Mouse (Mus musculus): ENCODE data around the gene Gbp2b. TPM values are rescaled to one million over a fixed set of nuclear protein-coding genes. Genes with fewer than 3 reads are reported as not detected.
"Not testable (repeated sequence)": the region's sequence is repeated elsewhere in the genome, so short reads cannot be mapped to it uniquely, and the experiment has no call there.

The Gbp2b gene
- polyA plus RNA-seq (2015; fragmentation: Nextera tagmentation; extraction: Ambion mirVana): 0.02 TPM in 1 of 2 replicates, not detected in the other

DNA sequence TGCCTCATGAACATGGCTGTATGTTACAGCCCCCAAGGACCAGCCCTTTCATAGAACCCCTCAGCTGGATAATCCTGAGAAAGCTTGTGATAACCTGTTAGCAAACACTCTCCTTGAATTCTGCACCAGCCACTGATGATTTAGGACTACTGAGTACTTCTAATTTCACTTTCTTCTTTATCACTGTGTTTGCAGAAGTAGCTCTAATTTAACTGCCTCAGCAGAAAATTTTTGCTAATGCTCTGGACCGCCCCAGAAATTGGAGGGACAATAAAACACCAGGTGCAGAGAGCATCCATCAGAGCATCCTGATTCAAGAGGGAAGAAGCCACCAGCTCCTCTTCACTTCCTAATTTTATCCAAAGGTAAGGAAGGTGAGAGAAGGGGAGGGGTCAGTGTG is at the start of gene Gbp2b:
Gene Gbp2b, plus strand, starts transcription at position 301 of the 400 bp plus-strand sequence.
- WGBS (ENCODE audit: insufficient replicate concordance): 73% methylated on average over 1 of the region's 1 CpGs
- no peaks in the 10 kb centered on the region for H3K4me1 ChIP-seq (replicated peaks)
- no peaks in the 10 kb centered on the region for H3K36me3 ChIP-seq (replicated peaks)
- ATAC-seq (ENCODE audit: insufficient read depth): no peak
- H3K4me2 ChIP-seq: no peak within 1 kb of the TSS
- H3K4me3 ChIP-seq (replicated peaks): no peak within 1 kb of the TSS
- H3K27ac ChIP-seq (replicated peaks): no peak within 1 kb of the TSS
- no peak within 1 kb of the TSS for H3K9ac ChIP-seq
- H3K9me3 ChIP-seq (replicated peaks): no peaks in the 10 kb centered on the region
- no peaks in the 10 kb centered on the region for H3K27me3 ChIP-seq

DNA sequence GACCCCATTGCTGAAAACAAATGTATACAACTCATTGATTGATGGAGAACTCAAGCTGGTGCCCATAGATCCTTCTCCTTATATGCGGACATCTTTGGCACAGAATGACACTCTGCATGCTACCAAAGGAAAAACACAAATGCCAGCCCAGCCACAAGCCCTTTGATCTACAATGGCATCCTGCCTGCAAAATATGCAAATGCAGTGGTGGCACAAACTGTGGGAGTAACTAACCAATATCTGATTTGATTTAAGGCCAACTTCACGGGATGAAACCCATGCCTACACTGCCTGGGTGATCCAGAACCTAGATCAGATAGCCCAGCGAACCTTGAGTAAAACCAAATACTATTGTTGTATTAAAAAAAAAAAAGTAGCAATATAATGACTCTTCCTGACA is 48.0 kb upstream of the Gbp2b start:
- H3K4me1 ChIP-seq (replicated peaks): no peaks in the 10 kb centered on the region
- no peaks in the 10 kb centered on the region for H3K36me3 ChIP-seq (replicated peaks)
- ATAC-seq (ENCODE audit: insufficient read depth): no peak
- H3K4me3 ChIP-seq (replicated peaks): no peak overlapping the region
- 53% methylated on average over 3 of the region's 3 CpGs for WGBS (ENCODE audit: insufficient replicate concordance)
- H3K27ac ChIP-seq (replicated peaks): no peak overlapping the region
- H3K4me2 ChIP-seq: no peak overlapping the region
- no peak overlapping the region for H3K9ac ChIP-seq
- H3K9me3 ChIP-seq (replicated peaks): no peaks in the 10 kb centered on the region
- no peaks in the 10 kb centered on the region for H3K27me3 ChIP-seq

DNA sequence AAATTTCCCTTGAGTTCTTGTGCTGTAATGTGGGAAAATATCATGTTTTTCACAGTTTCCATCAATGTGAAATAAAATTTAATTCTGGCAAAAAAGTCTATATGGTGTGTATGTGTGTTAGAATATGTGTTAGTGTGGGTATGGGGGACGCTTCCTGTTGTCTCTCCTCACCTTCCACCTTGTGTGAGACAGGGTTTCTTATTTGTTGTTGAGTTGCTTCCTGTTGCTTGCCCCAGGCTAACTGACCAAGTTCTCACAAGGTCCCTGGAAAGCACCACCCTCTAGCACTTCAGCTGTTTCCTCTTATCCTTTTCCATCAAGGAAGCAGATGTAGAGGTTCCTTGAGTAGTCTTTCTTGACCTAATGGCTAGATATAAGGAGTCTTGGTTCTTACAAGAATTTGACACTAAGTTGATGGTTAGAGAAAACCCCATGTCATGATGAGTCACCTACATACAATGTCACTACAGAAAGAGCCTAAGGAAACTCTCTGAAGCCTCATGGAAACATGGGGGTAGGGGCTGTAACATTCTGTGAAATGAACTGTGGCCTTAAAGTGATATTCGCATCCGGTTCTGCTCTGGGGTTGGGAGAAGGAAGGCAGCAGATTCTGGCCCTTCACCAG is 44.5 kb upstream of the Gbp2b start:
- Histone ChIP-seq H3K4me1 (replicated peaks) (no peaks in the 10 kb centered on the region), H3K9ac (no peak overlapping the region), H3K36me3 (replicated peaks) (no peaks in the 10 kb centered on the region), H3K27me3 (no peaks in the 10 kb centered on the region), H3K27ac (replicated peaks) (no peak overlapping the region), H3K4me2 (no peak overlapping the region), H3K4me3 (replicated peaks) (no peak overlapping the region), H3K9me3 (replicated peaks) (no peaks in the 10 kb centered on the region)
- ATAC-seq (ENCODE audit: insufficient read depth): no peak
- WGBS (ENCODE audit: insufficient replicate concordance): 57% methylated on average over 3 of the region's 3 CpGs

DNA sequence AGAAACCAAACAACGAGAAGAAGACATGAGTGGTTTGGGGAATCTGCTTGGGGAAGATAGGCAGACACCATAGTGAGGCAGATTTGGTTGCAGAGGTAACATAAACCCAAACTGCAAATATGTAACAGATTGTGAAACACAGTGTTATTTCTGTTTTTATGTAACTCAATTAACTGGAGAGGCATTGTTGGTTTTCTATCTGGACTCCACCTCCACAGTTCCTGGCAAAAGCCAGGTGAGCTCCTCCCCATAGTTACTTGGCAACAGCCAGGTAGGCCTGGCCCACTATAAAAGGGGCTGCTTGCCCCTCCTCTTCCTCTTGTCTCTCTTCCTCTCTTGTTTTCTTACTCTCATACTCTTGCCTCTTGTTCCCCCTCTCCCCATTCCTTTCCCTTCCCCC is 40.0 kb upstream of the Gbp2b start:
- 47% methylated on average over 1 of the region's 1 CpGs for WGBS (ENCODE audit: insufficient replicate concordance)
- Histone ChIP-seq H3K4me2 (no peak overlapping the region), H3K27ac (replicated peaks) (no peak overlapping the region), H3K9me3 (replicated peaks) (no peaks in the 10 kb centered on the region), H3K36me3 (replicated peaks) (no peaks in the 10 kb centered on the region), H3K4me3 (replicated peaks) (no peak overlapping the region), H3K4me1 (replicated peaks) (no peaks in the 10 kb centered on the region), H3K27me3 (no peaks in the 10 kb centered on the region), H3K9ac (no peak overlapping the region)
- no peak for ATAC-seq (ENCODE audit: insufficient read depth)

DNA sequence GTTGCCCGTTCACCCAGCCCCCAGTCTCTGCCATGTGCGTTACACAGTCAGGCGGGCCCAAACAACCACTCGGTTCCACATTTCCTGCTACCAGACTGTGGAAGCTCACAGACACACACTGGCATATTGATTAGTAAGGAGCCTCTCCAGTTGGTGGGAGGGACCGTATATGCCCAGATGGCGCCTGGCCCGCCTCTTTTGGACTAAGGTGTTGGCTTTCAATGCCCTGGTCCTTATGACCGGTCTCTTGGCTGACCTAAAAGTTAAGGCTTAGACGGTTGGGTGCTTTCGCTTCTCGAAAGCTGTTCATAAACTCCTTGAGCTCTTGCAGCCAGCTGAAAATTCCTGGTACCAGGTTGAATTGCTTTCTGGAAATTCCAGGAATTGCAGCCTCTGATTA is 39.0 kb upstream of the Gbp2b start:
- H3K4me1 ChIP-seq (replicated peaks): no peaks in the 10 kb centered on the region; the same call in 1 of the 2 replicates
- WGBS (ENCODE audit: insufficient replicate concordance): 79% methylated on average over 11 of the region's 11 CpGs
- no peaks in the 10 kb centered on the region for H3K36me3 ChIP-seq (replicated peaks)
- no peak overlapping the region for H3K4me2 ChIP-seq
- no peaks in the 10 kb centered on the region for H3K27me3 ChIP-seq
- H3K9me3 ChIP-seq (replicated peaks): no peaks in the 10 kb centered on the region
- no peak overlapping the region for H3K9ac ChIP-seq
- no peak for ATAC-seq (ENCODE audit: insufficient read depth)
- H3K27ac ChIP-seq (replicated peaks): no peak overlapping the region
- H3K4me3 ChIP-seq (replicated peaks): no peak overlapping the region

DNA sequence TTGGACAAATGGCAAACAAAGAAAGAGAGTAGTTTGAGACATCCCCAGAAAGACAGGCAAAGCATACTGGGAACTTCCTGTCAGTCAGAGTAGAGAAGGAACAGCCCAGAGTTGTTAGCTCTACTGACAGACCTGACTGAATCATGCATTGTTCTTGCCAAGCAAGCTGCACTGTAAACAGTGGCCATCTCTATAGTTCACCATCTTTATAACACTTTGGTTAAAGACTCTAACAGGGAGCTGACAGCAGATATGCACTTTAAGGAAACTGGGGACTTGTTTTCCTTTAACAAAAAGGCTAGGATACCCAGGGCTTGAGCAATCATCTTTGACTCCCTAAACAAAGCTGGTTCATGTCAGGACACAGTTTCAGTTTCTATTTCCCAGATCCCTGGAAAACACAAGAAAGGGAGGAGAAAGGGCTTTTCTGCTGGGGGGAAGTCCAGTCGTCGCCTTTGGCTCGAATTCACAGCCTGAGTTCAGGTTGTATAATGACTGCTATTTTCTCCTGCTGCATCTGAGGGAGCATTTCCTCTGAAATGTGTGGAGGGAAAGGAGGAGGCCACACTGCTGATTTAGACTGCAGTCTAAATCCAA is 34.9 kb upstream of the Gbp2b start, which contains the start of gene Gbp3:
Gene Gbp3, plus strand, starts transcription at position 395 of the 597 bp plus-strand sequence.
- 19% methylated on average over 3 of the region's 3 CpGs for WGBS (ENCODE audit: insufficient replicate concordance)
- Histone ChIP-seq H3K9ac (no peak within 1 kb of the TSS), H3K27me3 (no peaks in the 10 kb centered on the region), H3K36me3 (replicated peaks) (no peaks in the 10 kb centered on the region), H3K9me3 (replicated peaks) (no peaks in the 10 kb centered on the region), H3K4me2 (peak within 1 kb of the TSS; percentile 60), H3K27ac (replicated peaks) (no peak within 1 kb of the TSS), H3K4me3 (replicated peaks) (peak within 1 kb of the TSS; percentile 48), H3K4me1 (replicated peaks) (no peaks in the 10 kb centered on the region; the same call in 1 of the 2 replicates)
- no peak for ATAC-seq (ENCODE audit: insufficient read depth)

DNA sequence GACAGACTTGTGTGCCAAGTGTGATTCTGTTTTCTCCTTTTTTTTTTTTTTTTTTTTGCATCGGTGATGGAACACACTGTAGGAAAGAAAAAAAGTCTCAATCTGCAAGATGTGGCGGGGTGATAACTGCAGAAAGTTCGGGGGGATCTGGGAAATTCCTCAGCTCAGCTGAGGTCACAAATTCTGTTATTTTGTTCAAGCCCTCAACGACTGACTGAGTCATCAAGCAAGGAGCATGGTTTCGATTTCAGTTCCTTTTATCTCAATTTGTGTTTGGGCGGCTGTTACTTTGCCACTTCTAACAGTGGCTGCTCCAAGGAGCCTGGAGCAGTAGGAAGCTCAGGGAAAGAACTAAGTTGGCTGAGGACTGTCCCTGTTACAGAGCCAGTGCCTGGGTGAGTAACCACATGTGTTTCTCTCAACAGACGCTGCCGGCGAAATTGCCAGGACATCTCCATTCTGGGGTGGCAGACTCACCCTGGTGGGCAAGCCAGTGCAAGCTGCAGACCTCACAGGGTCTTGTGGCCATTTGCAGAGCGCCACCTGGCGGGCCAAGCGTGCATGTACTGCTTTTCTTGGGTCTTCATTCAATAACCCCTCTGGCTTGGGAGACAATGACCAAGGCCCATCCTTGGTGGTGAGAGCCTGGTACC is 34.2 kb upstream of the Gbp2b start:
- ATAC-seq (ENCODE audit: insufficient read depth): peak; percentile 49; the same call in 1 of the 2 replicates
- 3% methylated on average over 12 of the region's 12 CpGs for WGBS (ENCODE audit: insufficient replicate concordance)
- H3K36me3 ChIP-seq (replicated peaks): no peaks in the 10 kb centered on the region
- H3K27ac ChIP-seq (replicated peaks): no peak overlapping the region
- no peak overlapping the region for H3K9ac ChIP-seq
- H3K4me1 ChIP-seq (replicated peaks): no peaks in the 10 kb centered on the region; the same call in 1 of the 2 replicates
- peak overlapping the region; percentile 48 for H3K4me3 ChIP-seq (replicated peaks)
- H3K27me3 ChIP-seq: no peaks in the 10 kb centered on the region
- peak overlapping the region; percentile 60 for H3K4me2 ChIP-seq
- no peaks in the 10 kb centered on the region for H3K9me3 ChIP-seq (replicated peaks)

DNA sequence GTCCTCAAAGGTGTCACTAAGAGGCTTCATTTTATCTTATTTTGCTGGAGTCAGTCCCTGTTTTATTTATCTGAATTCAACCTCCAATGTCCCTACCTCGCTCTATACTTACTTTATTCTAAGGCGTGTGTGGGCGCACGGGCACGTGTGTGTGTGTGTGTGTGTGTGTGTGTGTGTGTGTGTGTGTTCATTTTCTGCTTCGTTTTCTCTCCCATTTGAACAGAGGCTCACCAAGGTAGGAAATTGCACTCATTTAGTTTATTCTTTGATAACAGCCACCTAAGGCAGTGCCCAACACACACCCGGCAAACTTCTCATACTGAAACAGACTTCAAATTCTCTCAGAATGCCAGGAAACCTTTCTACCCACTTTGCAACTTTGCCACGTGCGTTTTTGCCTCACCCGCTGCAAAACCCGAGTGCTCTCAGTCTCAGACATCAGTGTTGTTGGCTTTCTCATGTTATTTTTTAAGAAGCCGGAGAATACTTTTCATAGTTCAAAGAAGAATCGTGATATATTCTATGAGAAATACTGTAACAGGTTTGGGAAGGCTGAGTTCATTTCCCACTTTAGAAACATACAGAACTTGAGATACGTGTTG is 33.5 kb upstream of the Gbp2b start:
- Histone ChIP-seq H3K4me3 (replicated peaks) (peak overlapping the region; percentile 48; the same call in 1 of the 2 replicates), H3K36me3 (replicated peaks) (no peaks in the 10 kb centered on the region), H3K27me3 (no peaks in the 10 kb centered on the region), H3K9ac (no peak overlapping the region), H3K9me3 (replicated peaks) (no peaks in the 10 kb centered on the region), H3K4me1 (replicated peaks) (no peaks in the 10 kb centered on the region; the same call in 1 of the 2 replicates), H3K4me2 (no peak overlapping the region; the same call in 1 of the 2 replicates), H3K27ac (replicated peaks) (no peak overlapping the region)
- 61% methylated on average over 14 of the region's 14 CpGs for WGBS (ENCODE audit: insufficient replicate concordance)
- no peak for ATAC-seq (ENCODE audit: insufficient read depth)

DNA sequence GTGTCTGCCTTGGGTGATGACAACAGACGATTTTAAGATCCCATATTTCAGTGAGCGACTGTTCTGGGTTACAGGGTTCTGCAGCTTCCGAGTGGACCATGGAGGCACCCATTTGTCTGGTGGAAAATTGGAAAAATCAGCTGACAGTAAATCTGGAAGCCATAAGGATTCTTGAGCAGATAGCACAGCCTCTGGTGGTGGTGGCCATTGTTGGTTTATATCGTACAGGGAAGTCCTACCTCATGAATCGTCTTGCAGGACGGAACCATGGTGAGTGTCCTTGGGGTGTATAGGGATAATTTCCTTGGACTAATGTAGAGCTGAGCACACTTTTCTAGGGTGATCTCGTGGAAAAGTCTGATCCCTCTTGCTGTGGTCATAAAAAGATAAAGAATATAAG is 33.0 kb upstream of the Gbp2b start:
- Histone ChIP-seq H3K4me3 (replicated peaks) (no peak overlapping the region), H3K36me3 (replicated peaks) (no peaks in the 10 kb centered on the region), H3K27me3 (no peaks in the 10 kb centered on the region), H3K4me1 (replicated peaks) (no peaks in the 10 kb centered on the region; the same call in 1 of the 2 replicates), H3K27ac (replicated peaks) (no peak overlapping the region), H3K4me2 (no peak overlapping the region), H3K9ac (no peak overlapping the region), H3K9me3 (replicated peaks) (no peaks in the 10 kb centered on the region)
- 58% methylated on average over 7 of the region's 7 CpGs for WGBS (ENCODE audit: insufficient replicate concordance)
- no peak for ATAC-seq (ENCODE audit: insufficient read depth)

DNA sequence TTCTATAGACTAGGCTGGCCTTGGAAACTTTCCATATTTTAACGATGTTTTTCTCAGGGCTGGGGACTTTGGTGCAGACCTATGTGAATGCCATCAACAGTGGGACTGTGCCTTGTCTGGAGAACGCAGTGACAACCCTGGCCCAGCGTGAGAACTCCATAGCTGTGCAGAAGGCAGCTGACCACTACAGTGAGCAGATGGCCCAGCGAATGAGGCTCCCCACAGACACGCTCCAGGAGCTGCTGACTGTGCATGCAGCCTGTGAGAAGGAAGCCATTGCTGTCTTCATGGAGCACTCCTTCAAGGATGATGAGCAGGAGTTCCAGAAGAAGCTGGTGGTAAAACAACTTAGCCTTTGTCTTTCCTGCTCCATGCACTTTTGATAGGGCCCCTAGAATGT is 27.2 kb upstream of the Gbp2b start:
- H3K27me3 ChIP-seq; H3K9ac ChIP-seq; ATAC-seq (ENCODE audit: insufficient read depth); H3K36me3 ChIP-seq (replicated peaks); H3K4me1 ChIP-seq (replicated peaks); H3K27ac ChIP-seq (replicated peaks); H3K9me3 ChIP-seq (replicated peaks); H3K4me2 ChIP-seq; H3K4me3 ChIP-seq (replicated peaks): not testable (repeated sequence)
- WGBS (ENCODE audit: insufficient replicate concordance): 54% methylated on average over 5 of the region's 5 CpGs

DNA sequence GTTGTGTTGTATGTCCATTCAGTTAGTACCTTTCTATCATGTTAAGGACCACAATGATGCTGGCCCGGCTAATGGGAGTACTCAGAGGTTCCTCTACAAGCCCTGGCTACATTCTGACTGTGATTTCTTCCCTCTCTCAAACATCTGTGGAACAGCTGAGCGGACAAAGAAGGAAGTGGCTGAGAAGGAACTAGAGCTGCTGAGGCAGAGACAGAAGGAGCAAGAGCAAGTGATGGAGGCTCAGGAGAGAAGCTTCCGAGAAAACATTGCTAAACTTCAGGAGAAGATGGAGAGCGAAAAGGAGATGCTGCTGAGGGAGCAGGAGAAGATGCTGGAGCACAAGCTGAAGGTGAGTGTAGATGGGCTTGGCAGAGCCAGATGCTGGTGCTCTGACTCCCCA is 23.9 kb upstream of the Gbp2b start:
- Histone ChIP-seq H3K4me3 (replicated peaks) (no peak overlapping the region), H3K27me3 (no peaks in the 10 kb centered on the region), H3K9me3 (replicated peaks) (no peaks in the 10 kb centered on the region), H3K4me1 (replicated peaks) (no peaks in the 10 kb centered on the region), H3K9ac (no peak overlapping the region), H3K36me3 (replicated peaks) (no peaks in the 10 kb centered on the region), H3K27ac (replicated peaks) (no peak overlapping the region), H3K4me2 (no peak overlapping the region)
- 58% methylated on average over 4 of the region's 4 CpGs for WGBS (ENCODE audit: insufficient replicate concordance)
- ATAC-seq (ENCODE audit: insufficient read depth): no peak

All from liver, embryonic 15.5 days (tissue).